Mouse (Mus musculus): ENCODE measurements around the gene Tmem63b.

Gene Tmem63b

DNA sequence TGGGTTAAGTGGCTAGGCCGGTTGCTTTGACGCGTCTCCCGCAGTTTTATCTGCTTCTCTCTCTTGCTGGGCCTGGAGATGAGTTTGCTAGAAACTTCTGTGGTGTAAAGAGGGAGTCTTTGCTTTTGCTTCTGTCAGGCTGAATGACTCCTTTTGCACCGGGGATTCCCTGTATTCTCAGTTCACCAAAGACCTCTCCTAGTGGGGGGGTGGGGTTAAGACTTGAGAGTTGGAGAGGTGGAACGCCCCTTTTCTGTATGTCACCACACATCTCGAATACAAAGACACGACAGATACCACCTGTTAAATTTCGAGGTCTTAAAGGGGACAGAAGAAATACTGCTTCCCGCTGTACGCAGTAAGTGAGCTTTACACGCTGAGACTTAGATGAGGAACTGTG, at the start of gene Tmem63b:
Gene Tmem63b (minus strand): TSS at position 190 of the 400 bp plus-strand sequence.
- DNase-seq (ENCODE audit: low spot score in 2 of 2), result no peak

- peak; percentile 80 to 82 for DNase-seq (ENCODE audit: low spot score in 2 of 2)
Measured at GRCm38 (mm10) chr17:45735382-45736310, 48.9 kb upstream of the Tmem63b start.

DNA sequence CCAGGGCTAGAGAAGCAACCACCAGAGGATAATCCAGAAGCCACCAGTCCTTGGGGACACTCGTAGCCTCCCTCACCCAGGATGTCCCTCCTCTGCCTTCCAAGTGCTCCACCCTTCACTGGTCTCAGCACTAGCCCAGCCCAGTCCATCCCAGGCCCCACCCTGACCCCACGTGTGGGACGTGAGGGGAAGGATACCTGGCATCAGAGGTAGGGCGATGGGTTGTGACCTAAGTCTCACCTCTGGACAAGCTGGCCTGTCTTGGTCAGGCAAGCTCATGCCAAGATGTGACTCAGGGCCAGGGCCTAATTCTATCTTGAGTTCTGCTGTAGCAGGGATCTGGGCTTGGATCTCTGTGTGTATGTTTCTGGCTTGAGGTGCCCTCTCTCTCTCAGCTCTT, 48.2 kb upstream of the Tmem63b start:
- no peak for DNase-seq (ENCODE audit: low spot score in 2 of 2)

DNA sequence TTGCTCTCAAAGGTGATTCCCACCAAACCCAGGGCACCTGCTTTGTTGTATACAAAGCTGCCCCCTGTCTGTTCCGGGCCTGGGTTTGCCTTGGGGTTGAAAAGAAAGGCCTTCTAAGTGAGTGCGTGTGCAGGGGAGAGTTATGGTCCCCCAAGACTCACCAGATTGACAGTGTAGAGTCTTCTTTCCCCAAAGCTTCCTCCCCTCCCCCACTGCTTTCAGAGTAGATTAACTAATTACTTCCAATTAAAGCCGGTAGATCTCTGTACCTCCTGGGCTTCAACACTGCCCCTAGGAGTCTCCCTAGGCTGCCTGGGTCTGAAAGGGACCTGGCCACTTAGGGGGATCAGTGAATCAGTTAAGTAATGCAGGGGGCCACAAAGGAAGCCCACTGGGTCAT, 47.6 kb upstream of the Tmem63b start:
- DNase-seq (ENCODE audit: low spot score in 2 of 2), result no peak

DNA sequence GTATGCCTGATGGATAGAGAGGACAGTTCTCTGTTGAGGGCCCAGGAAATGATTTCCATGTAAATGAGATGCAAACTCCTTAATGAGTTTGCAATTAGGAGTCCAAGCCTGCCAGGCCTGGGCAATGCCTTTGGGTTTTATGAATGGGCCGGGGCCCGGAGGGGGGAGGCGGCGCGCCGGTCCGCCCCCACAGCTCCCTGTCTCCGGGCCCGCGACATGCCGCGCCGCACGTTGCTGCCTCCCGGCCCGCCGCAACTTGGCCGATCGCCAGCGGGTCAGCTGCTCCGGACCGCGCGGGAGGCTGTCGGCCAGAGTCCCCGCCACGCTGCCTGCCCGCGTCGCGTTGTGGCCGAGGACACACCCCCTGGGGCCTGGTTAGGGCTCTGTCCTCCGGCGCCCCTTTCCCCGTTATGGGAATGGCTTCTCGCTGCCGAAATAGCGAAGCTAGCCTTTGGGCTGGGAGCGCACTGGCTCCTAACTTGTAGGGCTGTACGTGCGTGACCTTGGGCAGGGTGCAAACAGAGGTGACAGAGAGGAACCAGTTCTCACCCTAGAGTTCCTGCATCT, 47.1 kb upstream of the Tmem63b start, which contains the start of gene 1600014C23Rik:
Gene 1600014C23Rik (minus strand): TSS at position 110 of the 567 bp plus-strand sequence.
- peak; percentile 39 to 61 for DNase-seq (ENCODE audit: low spot score in 2 of 2)

- DNase-seq (ENCODE audit: low spot score in 2 of 2), result peak in 1 of 2 experiments; percentile 15
Measured at GRCm38 (mm10) chr17:45733038-45733734, 46.5 kb upstream of the Tmem63b start.

GRCm38 (mm10) chr17:45731172-45731864, 44.6 kb upstream of the Tmem63b start:
- DNase-seq (ENCODE audit: low spot score in 2 of 2), result peak; percentile 89 to 93

DNA sequence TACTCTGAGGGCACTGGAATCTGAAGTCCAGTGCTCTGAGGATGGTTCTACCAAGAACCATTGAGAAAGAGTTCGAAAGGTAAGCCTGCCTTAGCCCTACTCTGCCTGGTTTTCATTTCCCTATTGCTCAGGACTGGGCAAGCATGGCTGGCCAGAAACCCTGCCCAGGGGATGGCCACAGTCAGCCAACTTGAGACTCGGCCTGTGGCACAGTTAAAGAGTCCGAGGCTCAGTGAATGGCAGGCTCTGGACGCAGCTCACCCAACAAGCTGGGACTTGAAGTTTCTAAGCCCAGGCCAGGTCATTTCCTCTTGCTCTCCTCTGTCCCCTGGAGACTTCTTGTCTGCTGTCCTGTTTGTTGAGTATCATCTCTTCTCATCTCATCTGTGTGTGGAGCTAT, 44.0 kb upstream of the Tmem63b start:
- DNase-seq (ENCODE audit: low spot score in 2 of 2), result no peak

DNA sequence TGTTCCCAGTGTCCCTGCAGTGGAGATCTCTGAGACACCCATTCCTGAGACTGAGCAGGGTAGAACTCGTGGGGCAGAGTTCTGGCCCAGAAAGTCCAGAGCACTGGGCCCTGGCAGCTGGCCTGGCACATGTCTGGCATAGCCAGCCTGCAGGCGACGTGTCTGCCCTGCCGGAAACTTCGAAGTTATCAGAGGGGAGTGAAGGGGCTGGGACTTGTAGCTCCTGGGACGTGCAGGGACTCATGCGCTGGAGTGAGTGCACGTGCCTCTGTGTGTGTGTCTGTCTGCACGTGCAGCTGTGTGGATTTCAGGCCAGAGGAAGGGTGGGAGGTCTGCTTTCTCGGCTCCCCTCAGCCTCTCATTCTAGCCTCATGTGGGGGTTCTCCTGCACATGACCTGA, 42.7 kb upstream of the Tmem63b start:
- no peak for DNase-seq (ENCODE audit: low spot score in 2 of 2)

GRCm38 (mm10) chr17:45727983-45728723, 41.4 kb upstream of the Tmem63b start:
- DNase-seq (ENCODE audit: low spot score in 2 of 2), result no peak

- no peak for DNase-seq (ENCODE audit: low spot score in 2 of 2)
Measured at GRCm38 (mm10) chr17:45727481-45727880, 40.8 kb upstream of the Tmem63b start.

- DNase-seq (ENCODE audit: low spot score in 2 of 2), result no peak
Measured at GRCm38 (mm10) chr17:45726249-45726648, 39.5 kb upstream of the Tmem63b start.

DNA sequence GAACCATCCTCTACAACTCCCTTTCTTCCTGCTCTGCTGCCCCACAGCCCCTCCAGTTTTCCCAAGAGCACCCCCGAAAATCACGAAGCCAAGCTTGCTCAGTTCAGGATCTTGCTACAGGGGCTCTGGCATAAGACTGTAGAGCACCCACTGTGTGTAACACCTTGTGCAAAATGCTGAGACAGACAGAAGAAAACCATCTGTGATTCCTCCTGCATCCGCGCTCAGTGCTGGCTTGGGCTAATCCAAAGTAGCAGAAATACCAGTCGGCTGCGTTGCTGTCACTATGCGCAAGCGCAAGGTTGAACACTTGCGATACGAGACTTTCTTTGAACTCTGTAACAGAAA, 37.8 kb upstream of the Tmem63b start:
- DNase-seq (ENCODE audit: low spot score in 2 of 2), result no peak

- peak; percentile 81 to 83 for DNase-seq (ENCODE audit: low spot score in 2 of 2)
Measured at GRCm38 (mm10) chr17:45723732-45724573, 37.2 kb upstream of the Tmem63b start.

- peak; percentile 73 to 74 for DNase-seq (ENCODE audit: low spot score in 2 of 2)
Measured at GRCm38 (mm10) chr17:45718323-45718722, 31.6 kb upstream of the Tmem63b start.

- DNase-seq (ENCODE audit: low spot score in 2 of 2), result no peak
Measured at GRCm38 (mm10) chr17:45711525-45711924, 24.8 kb upstream of the Tmem63b start.

GRCm38 (mm10) chr17:45710407-45710806, 23.7 kb upstream of the Tmem63b start:
- no peak for DNase-seq (ENCODE audit: low spot score in 2 of 2)

- DNase-seq (ENCODE audit: low spot score in 2 of 2), result no peak
Measured at GRCm38 (mm10) chr17:45709829-45710228, 23.1 kb upstream of the Tmem63b start.

- DNase-seq (ENCODE audit: low spot score in 2 of 2), result no peak
Measured at GRCm38 (mm10) chr17:45708179-45708578, 21.5 kb upstream of the Tmem63b start.

DNA sequence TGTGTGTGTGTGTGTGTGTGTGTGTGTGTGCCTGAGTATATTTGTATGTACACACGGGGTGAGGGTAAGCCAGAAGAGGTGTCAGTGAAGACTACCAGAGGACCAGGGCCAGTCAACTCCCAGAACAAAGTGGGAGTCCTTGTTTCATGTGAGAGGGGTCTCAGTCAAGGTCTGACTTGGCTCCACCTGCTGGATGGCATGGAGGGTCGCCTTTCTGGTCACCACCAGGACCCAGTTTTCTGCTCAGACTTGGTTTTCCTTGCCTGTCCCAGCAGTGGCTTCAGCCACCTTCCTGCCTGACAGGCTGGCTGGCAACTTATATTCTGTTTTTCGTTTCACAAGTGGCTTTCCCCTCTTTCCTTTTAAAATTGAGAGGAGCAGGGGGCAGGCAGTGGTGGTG, 20.7 kb upstream of the Tmem63b start:
- DNase-seq (ENCODE audit: low spot score in 2 of 2), result no peak
